Mouse (Mus musculus) erythroid progenitor cell, adult 5-6 weeks (primary cell): Measurements from ENCODE around the gene Plscr5. TPM values are rescaled to one million over a fixed set of nuclear protein-coding genes. Genes with fewer than 3 reads are reported as not detected.

ENCODE experiments used
- ATAC-seq: replicated peaks from 2 replicates; pipeline ENCODE4 v1.8.0; 2016; ENCODE audit warnings: moderate number of reproducible peaks, mild to moderate bottlenecking, moderate TSS enrichment, inconsistent platforms; ENCODE audit not compliant: poor library complexity, low FRiP score, severe bottlenecking
- total RNA-seq, 2 experiments: library from RNA; stranded (forward) in 1 of 2; stranded (reverse) in 1 of 2; fragments of 150-400 nt in 1 of 2; fragments of 186-747, 209-891 nt in 1 of 2; gene quantifications; 2 replicates each; pipeline versions ENCODE4 v1.2.3 to v1.2.4; 2015 to 2017; ENCODE audit warnings: low replicate concordance in 2 of 2

The Plscr5 gene
- total RNA-seq, 2 experiments from 2014 or later, result not detected

GRCm38 (mm10) chr9:92224598-92225231 is 32.0 kb downstream of the Plscr5 start:
- no peak for ATAC-seq

DNA sequence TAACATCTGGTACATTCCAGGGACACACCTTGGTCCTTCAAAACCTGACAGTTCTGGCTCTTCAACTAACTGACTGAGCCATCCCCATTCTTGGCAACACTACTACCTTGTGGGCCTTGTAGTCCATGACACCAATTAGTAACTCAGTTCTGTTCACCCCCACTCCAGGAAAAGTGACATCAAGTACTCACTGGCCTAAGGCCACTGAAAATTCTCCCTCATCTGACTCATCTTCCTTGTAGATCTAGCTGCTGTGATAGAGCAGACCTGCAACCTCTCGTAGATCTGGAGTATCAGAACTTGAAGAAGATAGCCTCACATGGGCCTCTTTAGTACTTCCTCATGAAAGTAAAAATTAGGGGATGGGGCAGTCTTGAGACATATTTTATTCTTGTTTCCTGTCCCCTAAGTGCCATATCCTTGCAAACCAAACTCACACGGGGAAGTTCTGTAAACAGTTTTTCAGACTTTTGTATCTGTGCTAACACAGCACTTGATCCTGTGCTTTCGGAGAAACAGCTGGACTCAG is 33.5 kb downstream of the Plscr5 start:
- ATAC-seq, result no peak

GRCm38 (mm10) chr9:92226795-92227194 is 34.1 kb downstream of the Plscr5 start:
- ATAC-seq, result no peak

- no peak for ATAC-seq
These were observed 36.4 kb downstream of the Plscr5 start for GRCm38 (mm10) chr9:92228867-92229832.

- no peak for ATAC-seq
These were observed 37.1 kb downstream of the Plscr5 start for GRCm38 (mm10) chr9:92229833-92230205.

GRCm38 (mm10) chr9:92234901-92235458 is 42.2 kb downstream of the Plscr5 start:
- no peak for ATAC-seq

GRCm38 (mm10) chr9:92248773-92249446 is 56.2 kb downstream of the Plscr5 start:
- ATAC-seq, result no peak

DNA sequence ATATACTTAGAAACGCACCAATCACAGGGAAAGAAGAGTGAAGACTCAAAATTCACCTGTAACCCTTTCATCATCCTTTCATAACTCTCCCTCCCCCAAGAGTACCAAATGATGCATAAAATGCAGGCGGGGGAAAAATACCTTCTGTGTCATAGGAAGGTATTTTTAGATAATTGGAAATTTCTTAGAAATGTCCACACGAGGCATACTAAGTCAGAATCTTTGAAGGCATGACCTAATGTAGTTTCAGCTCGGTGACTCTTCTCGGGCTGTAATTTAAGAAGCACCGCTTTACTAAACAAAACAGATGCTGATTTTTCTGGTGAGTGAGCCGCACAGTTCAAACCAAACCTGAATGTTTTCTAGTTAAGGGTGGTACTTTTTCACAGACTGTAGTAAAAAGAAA is 56.7 kb downstream of the Plscr5 start, which contains the start of gene Plscr1:
Gene Plscr1 (plus strand): TSS at position 304 of the 406 bp plus-strand sequence.
- ATAC-seq, result no peak

- ATAC-seq, result peak; percentile 78
These were observed 57.4 kb downstream of the Plscr5 start for GRCm38 (mm10) chr9:92249987-92250772.

DNA sequence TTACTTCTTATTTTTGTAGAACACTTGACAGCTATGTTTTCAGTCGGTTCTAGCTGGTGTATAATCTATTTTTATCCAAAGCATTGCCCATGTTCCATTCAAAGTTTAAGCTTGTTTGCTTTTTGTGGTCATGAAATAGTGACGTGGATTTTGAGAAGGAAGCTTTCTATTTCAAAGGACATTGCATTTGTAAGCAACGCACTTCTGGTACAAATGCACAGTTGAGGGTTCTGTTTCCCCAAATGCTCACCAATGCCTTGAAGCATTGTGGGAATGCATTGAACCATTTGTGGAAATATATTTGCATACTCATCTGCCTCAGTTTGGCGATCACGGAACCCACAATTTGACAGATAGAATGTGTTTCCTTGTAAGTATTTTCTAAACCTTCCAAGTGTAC is 60.0 kb downstream of the Plscr5 start:
- no peak for ATAC-seq

DNA sequence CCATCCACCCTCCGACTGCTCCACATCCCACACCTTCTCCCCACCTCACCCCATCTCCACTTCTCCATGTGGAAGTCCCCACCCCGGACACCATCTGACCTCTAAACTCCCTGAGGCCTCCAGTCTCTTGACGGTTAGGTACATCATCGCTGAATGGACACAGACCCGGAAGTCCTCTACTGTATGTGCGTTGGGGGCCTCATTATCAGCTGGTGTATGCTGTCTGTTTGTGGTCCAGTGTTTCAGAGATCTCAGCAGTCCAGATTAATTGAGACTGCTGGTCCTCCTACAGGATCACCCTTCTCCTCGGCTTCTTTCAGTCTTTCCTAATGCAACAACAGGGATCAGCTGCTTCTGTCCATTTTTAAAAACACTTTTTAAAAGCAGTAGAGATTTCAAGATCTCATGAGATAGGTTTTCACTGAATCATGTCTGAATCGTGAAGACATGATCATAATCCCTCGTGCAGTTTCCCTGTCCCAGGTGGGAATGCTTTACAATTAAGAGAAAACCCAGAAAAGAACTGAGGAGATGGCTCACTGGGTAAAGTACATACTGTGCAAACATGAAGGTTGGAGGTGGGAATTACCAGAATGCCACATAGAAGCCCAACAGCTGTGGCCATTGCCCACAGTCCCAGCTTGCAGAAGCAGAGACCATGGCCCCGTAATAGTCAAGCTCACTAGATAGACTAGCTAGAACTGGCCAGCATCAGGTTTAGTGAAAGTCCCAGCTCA is 61.0 kb downstream of the Plscr5 start:
- no peak for ATAC-seq

Other genes with a start within 250 kb of the Plscr5 start
- gene Plscr1, start 56.8 kb downstream of the Plscr5 start, total RNA-seq (2015; ENCODE audit: low replicate concordance), result 17.6 and 31.7 TPM in 2 replicates
- gene Plscr1, start 56.8 kb downstream of the Plscr5 start, total RNA-seq (2017; ENCODE audit: low replicate concordance), result 6.1 and 6.9 TPM in 2 replicates
- gene Plscr2, start 82.7 kb downstream of the Plscr5 start, total RNA-seq (2015; ENCODE audit: low replicate concordance), result 1.4 TPM in 1 of 2 replicates, not detected in the other
- gene Plscr2, start 82.7 kb downstream of the Plscr5 start, total RNA-seq (2017; ENCODE audit: low replicate concordance), result 0.26 TPM in 1 of 2 replicates, not detected in the other
- gene 1700057G04Rik, start 116.4 kb downstream of the Plscr5 start, total RNA-seq (2015; ENCODE audit: low replicate concordance), result not detected in 2 replicates
- gene 1700057G04Rik, start 116.4 kb downstream of the Plscr5 start, total RNA-seq (2017; ENCODE audit: low replicate concordance), result not detected in 2 replicates